Mouse (Mus musculus): ENCODE measurements around the gene Mkln1.

Mkln1 gene

DNA sequence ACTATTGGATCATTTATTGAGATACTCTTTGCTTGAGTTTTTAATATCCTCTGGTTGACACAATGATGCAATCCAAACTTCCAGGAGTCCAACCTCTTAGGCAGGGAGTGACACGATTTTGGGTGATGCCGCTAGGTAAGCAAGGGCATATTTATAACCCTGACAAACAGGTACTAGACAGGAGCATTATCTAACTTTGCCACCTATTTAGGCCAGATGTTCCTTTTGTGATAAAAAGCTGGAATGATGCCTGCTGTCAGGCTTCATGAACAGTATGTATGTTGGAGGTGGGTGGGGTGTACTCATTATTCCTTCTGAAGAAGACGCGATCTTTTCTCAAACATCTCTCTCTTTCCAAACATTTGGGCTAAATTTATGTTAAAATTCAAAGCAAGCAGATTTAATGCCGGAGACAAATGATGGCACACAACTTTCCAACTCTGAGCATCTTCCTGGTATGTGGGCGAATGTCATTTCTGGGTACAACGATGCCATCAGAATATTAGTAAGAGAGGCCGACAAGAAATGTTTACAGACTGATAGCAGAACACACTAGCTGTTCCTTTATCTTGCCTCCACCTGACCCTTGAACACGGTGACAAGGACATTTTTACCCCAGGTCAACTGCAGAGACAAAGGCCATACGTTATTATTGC is 632 bp upstream of the Mkln1 start:
- no peak for DNase-seq (ENCODE audit: low read depth, low spot score)

DNA sequence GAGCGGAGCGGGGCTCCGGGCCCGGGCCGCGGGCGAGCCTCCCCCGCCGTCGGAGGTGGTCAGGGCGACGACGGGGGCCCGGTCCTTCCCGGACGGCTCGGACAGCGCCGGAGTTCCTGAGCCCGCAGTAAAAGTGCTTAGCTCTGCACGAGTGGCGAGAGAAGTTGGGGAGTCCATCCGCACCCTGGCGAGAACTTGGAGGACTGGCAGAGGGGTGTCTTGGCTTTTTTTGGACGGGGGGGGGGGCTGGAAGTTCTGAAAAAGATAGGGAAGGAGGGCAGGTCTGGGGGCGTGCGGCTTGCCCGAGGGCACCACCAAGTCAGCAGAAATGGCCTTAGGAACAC is 643 bp downstream of the Mkln1 start:
- DNase-seq (ENCODE audit: low read depth, low spot score), result no peak

DNA sequence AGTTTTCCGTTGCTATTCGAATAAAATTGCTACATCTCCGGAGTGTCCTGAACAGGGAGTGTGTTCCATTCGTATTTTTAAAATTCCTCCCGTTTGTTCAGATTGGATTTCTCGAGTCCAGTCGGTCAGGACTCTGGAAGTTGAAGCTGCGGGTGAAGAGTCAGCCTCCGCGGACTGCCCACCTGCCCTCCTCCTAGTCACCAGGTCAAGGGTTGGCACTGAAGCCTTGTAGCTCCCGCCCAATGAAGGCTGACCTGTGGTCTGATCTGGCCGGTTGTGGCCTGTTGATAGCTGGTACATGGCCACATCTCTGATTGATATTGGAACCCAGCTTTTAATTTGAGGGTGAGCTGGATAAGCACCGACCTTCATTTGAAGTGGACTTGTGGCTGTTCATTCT is 1.0 kb downstream of the Mkln1 start:
- DNase-seq (ENCODE audit: low read depth, low spot score), result no peak

DNA sequence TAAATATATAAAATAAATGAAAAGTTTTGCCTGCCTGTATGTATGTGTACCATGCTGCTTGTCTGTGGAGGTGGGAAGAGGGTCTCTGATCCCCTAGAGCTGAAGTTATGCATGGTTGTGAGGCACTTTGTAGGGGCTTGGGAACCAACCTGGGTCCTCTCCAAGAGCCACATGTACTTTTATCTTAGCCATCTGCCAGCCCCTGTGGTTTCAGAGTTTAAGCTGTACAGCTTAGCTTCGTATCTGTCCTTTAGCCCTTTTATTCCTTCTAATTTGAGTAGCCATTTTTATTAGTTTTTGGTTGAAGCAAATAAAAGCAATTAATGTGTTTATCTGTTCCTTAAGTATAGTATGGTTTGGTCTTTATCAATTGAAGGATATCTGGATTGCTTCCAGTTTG is 12.5 kb downstream of the Mkln1 start:
- no peak for DNase-seq (ENCODE audit: low read depth, low spot score)

DNA sequence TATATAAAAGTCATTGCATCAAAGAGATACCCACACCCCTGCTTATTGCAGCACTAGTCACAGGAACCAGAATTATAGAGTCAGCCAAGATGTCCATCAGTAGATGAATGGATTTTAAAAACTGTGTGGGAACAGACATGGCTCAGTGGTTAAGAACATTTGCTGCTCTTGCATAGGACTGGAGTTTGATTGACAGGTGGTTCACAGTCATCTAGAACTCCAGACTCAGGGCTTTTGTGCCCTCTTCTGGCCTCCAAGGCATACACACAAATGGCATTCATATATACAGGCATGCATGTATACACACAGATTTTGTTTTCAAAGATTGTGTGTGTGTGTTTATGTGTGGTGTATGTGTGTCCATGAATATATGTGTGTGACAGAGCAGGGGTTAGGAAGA is 14.0 kb downstream of the Mkln1 start:
- no peak for DNase-seq (ENCODE audit: low read depth, low spot score)

DNA sequence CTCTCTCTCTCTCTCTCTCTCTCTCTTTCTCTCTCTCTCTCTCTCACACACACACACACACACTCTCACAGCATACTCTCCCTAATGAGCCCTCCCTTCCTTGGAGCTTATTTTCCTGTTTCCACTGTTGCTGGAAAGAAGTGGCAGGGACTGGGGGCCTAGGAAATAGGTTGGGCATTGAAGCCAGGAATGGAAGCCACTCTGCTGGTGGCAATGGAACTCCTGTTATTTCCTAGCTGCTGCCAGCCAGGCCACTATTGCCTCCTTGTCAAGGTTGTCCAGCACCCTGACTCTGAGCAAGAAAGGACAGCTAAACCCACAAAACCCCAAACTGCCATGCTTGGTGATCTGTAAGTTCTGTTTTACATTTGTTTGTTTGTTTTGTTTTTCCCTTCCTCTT is 15.0 kb downstream of the Mkln1 start:
- no peak for DNase-seq (ENCODE audit: low read depth, low spot score)

DNA sequence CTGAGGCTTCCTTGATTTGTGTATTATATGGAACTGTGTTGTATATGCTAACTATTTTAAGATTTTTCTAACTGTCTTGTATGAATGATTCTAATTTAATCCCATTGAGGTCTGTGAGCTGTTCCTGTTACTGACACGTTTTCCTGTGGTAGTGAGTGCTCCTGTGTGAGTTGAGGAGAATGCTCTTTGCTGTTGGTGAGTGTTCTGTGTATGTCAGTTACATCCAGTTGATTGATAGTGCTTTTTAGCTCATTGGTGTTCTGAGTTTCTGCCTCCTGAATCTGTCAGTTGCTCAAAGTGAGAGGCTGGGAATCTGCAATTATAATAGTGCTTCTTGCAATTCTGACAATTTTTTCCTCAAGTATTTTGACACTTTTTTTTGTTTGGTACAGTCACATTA is 15.8 kb downstream of the Mkln1 start:
- no peak for DNase-seq (ENCODE audit: low read depth, low spot score)

DNA sequence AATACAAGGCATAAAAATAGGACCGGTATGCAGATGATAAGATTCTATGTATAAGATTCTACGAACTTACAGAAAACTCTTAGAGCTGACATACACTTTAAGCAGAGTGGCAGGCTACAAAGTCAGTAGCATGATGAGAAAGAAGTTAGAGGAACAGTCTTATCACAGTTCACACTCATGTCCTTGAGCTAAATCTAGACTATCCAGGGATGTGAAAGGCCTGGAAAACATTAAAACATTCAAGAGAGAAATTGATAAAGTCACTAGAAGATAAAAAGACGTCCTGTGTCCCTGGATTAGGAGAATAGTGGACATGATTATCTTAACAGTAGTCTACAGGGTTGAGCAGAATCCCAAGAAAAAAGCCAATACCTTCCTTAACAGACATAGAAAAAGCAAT is 26.9 kb downstream of the Mkln1 start:
- DNase-seq (ENCODE audit: low read depth, low spot score), result no peak

DNA sequence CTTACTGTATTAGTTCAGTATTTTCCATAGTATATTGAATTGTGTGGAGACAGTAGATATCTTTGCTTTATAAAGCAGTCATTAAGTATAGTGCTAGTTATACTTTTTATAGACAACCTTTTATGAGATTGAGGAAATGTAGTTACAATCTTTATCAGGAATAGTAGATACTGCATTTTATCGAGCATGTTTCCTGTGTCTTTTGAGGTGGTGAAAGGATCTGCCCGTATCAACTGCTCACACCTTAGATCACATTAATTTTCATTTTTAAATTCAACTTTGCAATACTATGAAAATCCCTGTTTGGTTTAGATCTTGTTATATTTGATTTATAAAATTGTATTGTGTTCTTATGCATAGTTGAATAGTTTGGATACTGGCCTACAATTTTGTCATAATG is 38.7 kb downstream of the Mkln1 start:
- no peak for DNase-seq (ENCODE audit: low read depth, low spot score)

DNA sequence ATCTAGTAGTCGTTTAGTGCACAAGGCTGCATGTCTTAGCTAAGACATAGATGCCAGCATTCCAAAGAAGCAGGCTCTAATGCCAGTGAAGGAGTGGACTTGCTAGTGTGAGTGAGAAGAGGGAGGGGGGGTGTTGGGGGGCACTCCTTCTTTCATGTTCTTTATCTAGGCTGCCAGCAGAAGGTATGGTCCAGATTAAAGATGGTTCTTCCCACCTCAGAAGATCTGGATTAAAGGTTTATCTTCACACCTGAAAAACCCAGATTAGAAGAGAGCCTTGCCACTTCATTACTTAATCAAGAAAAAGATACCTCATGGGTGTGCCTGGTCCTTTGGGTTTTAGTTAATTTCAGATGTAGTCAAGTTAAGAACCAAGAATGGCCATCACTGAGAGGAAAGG is 46.7 kb downstream of the Mkln1 start:
- no peak for DNase-seq (ENCODE audit: low read depth, low spot score)

DNA sequence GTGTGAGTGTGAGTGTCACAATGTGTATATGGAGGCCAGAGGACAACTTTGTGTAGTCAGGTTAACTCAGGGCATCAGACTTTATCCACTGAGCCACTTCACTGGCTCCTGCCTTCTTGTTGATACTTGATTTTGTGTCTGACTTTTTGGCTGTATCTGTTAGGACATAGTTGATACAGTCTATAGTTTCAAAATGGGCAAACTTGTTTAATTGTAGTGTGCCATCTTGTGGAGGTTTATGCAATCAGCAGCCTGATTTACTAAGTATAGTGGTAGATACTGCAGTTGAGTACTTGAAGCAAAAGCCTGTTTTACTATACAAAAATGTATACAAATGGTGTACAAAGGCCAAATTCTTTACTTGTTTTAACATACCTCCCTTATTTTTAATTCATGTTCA is 55.2 kb downstream of the Mkln1 start:
- no peak for DNase-seq (ENCODE audit: low read depth, low spot score)

DNA sequence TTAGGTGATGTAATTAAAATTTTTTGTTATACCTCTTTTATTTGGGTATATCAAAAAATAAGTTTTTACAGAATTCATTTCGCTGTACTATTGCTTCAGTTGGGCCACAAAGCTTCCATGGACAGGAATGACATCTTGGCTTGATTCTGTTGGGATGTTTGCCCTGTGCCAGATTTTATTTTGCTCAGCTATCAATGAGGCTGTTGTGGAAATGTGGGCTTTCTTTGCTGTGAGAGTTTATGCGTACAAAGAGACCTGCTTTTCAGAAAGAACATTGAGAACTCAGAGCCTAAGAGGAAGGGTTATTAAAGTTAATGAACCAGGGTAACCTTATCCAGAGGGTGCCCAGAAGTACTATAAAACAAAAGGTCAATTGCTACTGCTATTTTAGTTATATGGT is 56.8 kb downstream of the Mkln1 start:
- DNase-seq (ENCODE audit: low read depth, low spot score), result no peak

DNA sequence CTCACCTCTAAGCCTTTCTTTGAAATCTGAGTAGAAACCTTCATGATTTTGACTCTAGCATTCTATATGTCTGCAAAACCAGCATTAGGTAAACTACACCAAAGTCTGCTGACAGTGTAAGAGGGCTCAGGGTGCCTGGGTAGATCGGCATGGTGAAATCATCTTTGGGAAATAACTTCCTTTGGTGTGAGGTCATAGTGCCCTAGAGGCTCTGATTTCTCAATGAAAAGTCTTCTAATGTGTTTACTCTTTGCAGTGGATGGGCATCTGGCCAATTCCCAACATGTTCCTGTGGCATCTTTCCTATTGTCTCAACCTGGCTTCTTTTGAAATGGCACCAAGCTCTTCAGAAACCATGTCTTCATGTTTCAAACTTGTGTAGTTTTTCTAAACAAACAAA is 58.5 kb downstream of the Mkln1 start:
- no peak for DNase-seq (ENCODE audit: low read depth, low spot score)

DNA sequence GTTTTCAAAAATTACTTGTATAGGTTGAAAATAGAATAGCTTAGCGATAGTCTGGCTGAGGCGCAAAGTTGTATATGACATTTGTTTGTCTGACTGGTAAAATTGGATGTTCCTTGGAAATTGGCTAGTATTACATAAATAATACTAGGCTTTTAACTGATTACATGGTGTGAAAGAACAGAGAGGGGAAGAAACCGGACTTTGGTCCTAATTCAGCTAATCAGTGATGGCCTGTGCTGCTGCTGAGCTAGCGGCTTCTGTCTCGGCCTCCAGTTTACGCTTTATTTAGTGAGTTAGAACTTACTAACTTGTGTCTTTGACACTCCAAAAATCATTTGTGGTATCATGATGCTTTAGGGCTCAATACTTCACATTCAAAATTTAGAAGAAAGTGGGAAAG is 70.9 kb downstream of the Mkln1 start:
- no peak for DNase-seq (ENCODE audit: low read depth, low spot score)

DNA sequence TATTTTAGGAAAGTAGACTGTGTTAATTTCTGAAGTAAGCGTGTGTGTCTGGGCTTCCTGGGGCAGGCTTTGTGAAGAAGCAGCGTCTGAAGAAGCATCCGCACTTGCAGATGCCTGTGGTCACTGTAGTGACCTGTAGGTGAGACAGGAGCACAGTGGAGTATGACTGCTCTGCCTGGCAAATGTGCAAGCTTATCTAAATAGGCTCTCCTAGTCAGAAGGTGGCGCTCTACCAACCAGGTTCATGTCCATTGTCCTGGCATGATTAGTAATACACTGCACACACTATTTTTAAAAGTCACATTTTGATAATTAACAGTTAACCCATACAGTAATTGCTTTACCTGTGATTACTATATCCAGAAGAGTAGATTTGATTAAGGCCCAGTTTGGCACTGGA is 79.7 kb downstream of the Mkln1 start:
- no peak for DNase-seq (ENCODE audit: low read depth, low spot score)

DNA sequence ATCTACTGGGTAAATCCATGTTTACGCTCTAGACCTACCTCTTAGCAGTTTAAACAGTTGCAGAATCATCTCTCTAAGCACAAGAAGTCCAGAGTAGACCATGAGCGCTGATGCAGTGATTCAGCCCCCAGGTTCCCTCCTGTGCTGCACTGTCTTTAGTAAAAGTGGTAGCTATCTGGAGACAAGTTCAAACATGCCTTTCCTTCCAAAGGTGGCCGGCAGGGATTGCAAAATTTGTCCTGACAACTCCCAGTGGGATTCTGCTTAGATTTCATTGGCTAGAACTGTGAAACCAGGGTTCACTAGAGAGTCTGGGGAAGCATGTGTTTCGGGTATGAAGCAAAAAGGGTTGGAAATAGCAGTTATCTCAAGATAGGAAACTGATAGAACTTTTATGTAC is 81.5 kb downstream of the Mkln1 start:
- DNase-seq (ENCODE audit: low read depth, low spot score), result no peak

DNA sequence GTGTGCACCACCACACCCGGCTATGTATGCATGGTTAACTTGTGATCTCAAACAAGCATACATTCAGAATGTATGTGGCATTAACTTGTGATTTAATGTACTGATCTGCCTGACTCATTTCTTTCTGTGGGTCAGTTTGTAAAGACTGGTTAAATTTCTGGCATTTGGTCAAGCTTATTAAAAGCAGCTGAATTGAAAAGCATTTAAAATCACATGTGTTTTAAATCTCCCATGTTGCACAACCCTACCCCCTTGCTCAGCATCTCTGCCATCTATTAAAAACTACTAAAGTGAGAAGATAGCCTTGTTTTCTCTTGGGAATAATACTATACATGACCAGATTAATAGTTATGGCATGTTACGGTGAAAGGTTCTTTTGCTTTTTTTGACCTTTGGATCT is 88.1 kb downstream of the Mkln1 start:
- no peak for DNase-seq (ENCODE audit: low read depth, low spot score)

DNA sequence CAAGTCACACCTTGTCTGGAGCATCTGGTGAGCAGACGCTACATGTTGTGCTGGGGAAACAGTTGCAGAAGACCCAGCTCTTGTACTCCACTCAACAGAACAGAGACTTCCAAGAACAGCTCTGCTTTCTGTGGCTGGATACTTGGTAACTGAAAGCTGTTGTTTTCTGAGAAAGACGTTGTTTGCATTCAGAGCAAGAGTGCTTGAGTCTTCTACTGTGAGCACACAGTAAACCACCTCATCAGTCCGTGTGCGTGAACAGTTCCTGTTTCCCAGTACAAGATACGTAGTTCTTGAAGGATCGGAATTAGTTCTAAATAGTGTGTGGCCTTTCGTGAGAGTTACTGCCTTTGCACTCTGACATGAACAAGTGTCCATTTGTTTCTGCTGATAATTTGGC is 91.4 kb downstream of the Mkln1 start:
- no peak for DNase-seq (ENCODE audit: low read depth, low spot score)

DNA sequence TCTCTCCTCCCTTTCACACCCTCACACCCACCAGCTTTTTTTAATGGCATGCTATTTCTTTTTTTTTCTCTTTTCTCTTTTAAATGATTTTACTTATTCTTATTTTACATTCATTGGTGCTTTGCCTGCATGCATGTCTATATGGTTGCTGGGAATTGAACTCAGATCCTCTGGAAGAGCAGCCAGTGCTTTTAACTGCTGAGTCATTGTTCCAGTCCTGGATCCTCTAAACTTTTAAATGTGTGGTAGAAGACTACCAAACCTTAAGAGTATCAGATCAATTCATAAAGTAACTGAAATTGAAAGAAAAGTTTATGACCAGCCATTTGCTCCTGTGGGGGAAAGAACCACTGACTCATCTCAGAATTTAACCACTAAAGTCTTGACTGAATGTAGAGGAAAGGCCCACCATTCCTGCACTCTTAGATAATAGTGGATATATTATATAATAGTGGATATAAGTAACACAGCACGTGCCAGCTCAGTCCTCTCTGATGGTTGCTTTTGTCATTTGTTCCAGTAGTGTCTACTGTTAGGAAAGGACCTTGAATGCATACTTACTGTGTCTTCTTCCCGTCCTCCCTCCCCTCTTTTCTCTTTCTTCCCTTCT is 96.7 kb downstream of the Mkln1 start:
- no peak for DNase-seq (ENCODE audit: low read depth, low spot score)

DNA sequence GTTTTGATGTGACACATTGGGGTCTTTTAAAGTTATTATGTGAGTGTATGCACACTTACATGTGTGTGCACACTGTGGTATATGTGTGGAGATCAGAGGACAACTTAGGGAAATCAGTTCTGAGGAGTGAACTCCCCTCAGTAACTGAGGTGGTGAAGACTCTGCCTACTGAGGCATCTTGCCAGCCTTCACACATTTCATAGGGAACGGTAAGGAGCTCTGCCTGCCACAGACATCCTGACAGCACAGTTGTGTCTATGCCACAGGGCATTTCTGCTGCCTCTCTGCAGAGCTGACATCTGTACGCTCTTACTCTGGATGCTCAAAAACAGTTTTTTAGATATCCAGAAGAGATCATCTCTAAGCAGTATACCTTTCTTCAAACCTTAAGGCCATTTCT is 97.7 kb downstream of the Mkln1 start:
- no peak for DNase-seq (ENCODE audit: low read depth, low spot score)

DNA sequence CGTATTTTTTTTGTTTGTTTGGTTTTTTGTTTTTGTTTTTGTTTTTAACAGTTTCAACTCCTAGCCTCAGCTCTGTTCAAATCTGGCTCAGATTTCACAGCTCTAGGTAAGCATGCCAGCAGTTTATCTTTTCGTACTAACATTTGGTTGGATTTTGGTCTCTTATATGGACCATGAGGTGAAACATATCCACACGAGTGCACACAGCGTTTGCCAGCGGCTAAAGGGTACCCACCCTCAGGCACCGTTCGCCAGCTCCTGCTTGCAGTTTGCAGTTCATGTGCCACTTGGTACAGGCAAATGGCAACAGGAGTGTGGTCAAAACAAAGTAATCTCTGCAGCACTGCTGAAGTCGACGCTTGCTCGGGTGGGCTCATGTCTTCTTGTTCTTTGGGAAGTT is 101.3 kb downstream of the Mkln1 start:
- DNase-seq (ENCODE audit: low read depth, low spot score), result no peak

DNA sequence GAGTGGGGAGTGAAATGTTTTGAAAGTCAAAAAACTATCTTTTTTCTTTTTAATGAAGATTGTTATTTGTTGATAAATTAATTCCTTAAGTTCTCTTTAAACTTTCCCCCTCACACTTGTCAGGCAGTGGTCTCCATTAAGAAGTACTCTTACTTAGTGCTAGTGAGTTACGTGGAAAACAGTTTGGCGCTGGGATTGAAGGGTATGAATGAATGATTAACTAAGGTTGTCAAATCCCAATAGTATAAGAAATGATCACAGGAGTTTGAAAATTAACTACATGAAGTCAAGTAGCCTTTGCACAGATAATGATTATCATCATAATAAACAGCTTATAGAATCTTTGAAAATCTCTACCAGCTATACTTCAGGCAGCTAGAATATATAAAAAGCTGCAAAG is 101.7 kb downstream of the Mkln1 start:
- no peak for DNase-seq (ENCODE audit: low read depth, low spot score)

DNA sequence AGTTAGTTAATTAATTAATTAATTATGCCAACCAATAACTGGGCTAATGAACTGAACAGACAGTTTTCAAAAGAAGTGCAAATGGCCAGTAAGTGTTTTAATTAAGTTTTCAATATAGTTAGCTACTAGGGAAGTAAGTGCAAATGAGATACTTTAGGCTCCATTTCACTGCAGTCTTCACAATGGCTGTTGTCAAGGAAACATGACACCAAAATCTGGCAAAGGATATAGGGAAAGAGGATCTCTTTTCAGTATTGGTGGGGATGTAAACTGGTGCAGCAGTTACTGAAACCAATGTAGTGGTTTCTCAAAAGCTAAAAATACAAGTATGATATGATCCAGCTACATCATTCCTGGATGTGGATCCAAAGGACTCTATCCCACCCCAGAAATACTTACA is 102.2 kb downstream of the Mkln1 start:
- no peak for DNase-seq (ENCODE audit: low read depth, low spot score)

DNA sequence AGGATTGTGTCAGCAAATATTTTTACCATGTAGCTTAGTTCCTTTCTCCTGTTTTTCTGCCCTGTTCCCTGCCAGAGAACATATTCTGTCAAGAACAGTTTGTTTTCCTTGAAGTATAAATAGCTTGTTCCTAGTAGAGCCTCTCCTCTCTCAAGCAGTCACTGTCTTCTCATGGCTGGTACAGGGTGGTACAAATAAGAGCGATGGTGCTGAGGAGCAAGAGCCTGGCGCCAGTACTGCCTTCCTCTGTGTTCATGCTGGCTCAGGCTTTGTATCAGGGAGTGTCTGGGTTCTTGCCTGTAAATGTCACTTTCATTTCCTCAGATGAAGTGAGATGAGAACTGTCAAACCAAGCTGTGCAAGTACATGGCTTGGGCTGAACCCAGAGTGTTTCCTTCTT is 104.1 kb downstream of the Mkln1 start:
- DNase-seq (ENCODE audit: low read depth, low spot score), result no peak

All from brain, embryonic 18.5 days (tissue).